Mouse (Mus musculus) stomach, embryonic 16.5 days (tissue): ENCODE results near the gene Lrrc46. TPM values are rescaled to one million over a fixed set of nuclear protein-coding genes. Genes with fewer than 3 reads are reported as not detected.

Experiments used
- ATAC-seq: fragments of 200-750 bp; cut with Nextera tagmentation; 2 replicates; pipeline ENCODE4 v1.8.0; 2017; ENCODE audit warnings: moderate number of reproducible peaks, moderate TSS enrichment; ENCODE audit not compliant: insufficient read depth, low FRiP score
- H3K27ac ChIP-seq: fragments of 300-500 bp; sonication (generic); 2 replicates; pipeline ENCODE4 v1.5.1; 2014; ENCODE audit warnings: low read length
- H3K27me3 ChIP-seq: fragments of 300-500 bp; sonication (generic); 2 replicates; pipeline ENCODE4 v1.6.1; 2014; ENCODE audit warnings: low read length, control low read depth, mixed read lengths; ENCODE audit not compliant: control insufficient read depth, insufficient read depth
- H3K36me3 ChIP-seq: fragments of 300-500 bp; sonication (generic); 2 replicates; pipeline ENCODE4 v1.6.1; 2014; ENCODE audit warnings: low read length; ENCODE audit not compliant: control insufficient read depth, insufficient read depth
- H3K4me1 ChIP-seq: fragments of 300-500 bp; sonication (generic); 2 replicates; pipeline ENCODE4 v1.6.1; 2014; ENCODE audit warnings: low read length, control low read depth, mixed read lengths; ENCODE audit not compliant: control insufficient read depth, insufficient read depth
- H3K4me2 ChIP-seq: fragments of 300-500 bp; sonication (generic); 2 replicates; pipeline ENCODE4 v1.6.1; 2014; ENCODE audit warnings: low read depth, low read length, mixed read lengths
- H3K4me3 ChIP-seq: fragments of 300-500 bp; sonication (generic); replicated peaks from 2 replicates; pipeline ENCODE4 v1.5.1; 2014; ENCODE audit warnings: mild to moderate bottlenecking, low read length
- H3K9ac ChIP-seq: fragments of 300-500 bp; sonication (generic); 2 replicates; pipeline ENCODE4 v1.6.1; 2014; ENCODE audit warnings: low read length
- H3K9me3 ChIP-seq: fragments of 300-500 bp; sonication (generic); replicated peaks from 2 replicates; pipeline ENCODE4 v1.6.1; 2016; ENCODE audit warnings: low read length, control low read depth; ENCODE audit not compliant: control insufficient read depth
- WGBS: fragments of 180-500 bp; shearing (Covaris S2); extraction: QIAGEN DNeasy Blood & Tissue Kit; methylation state at CpG from one replicate; pipeline ENCODE4 v1.1.7; 2014; 5-methylcytosine and 5-hydroxymethylcytosine counted together
- microRNA-seq: library from miRNA; unstranded; fragments of <30 nt; microRNA quantifications from one replicate; pipeline ENCODE4, GENCODE M21; 2016
- polyA plus RNA-seq: library from polyadenylated mRNA; unstranded; fragments of >200 nt; fragmentation: Nextera tagmentation; extraction: Ambion mirVana; gene quantifications from 2 replicates; pipeline ENCODE4 v1.2.1, GENCODE M21; 2015

Gene Lrrc46
- polyA plus RNA-seq, 1 experiment from 2014 or later = 0.62 TPM

DNA sequence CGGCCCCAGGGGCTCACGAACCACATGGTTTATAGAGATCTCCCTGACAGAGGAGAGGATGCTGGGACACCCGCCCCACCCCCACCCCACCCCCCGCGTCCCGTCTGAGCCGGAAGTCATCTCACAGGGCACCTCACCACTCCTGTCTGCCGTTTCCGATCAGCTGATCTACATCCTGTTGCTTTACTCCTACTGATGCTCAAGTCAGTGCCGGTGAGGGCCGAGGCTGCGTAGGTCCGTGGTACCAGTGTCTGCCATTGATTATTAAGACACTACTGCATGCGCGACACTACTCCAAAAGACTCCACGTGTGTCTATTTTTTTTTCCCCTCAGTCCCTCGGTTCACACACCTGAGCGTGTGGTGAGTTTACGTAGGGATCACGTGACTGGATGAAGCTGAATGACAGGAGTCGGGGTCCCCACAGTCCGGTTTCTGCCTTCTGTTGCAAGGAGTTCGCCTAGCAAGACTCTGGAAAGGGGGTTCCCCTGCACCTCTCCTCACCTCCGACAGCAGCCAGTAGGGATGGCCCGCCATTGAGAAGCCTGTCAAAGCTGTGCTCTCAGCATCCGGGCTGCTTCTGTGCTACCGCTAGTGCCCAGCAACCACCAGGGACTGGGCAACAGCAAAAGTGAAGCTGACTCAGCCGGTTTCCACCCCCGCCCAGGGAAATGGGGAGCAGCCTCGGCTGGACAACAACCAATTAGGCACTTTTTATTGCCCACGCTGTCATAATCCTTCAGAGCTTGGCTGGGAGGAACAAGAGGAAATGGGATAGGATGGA lies 53.1 kb downstream of the Lrrc46 start:
- no peaks in the 10 kb centered on the region for H3K9me3 ChIP-seq
- H3K4me3 ChIP-seq = peak overlapping the region; percentile 12
- peak overlapping the region; percentile 21 for H3K9ac ChIP-seq
- H3K27ac ChIP-seq = no peak overlapping the region
- ATAC-seq = 0 out of 2 replicates have a peak, but pooled peaks have one; percentile 15
- H3K4me1 ChIP-seq = peaks cover 9% of the 10 kb centered on the region; the same call in 1 of the 2 replicates
- 6% methylated on average over 31 of the region's 31 CpGs for WGBS
- no peaks in the 10 kb centered on the region; the same call in none of the 2 replicates for H3K27me3 ChIP-seq
- no peaks in the 10 kb centered on the region for H3K36me3 ChIP-seq
- H3K4me2 ChIP-seq = peak overlapping the region; percentile 45

DNA sequence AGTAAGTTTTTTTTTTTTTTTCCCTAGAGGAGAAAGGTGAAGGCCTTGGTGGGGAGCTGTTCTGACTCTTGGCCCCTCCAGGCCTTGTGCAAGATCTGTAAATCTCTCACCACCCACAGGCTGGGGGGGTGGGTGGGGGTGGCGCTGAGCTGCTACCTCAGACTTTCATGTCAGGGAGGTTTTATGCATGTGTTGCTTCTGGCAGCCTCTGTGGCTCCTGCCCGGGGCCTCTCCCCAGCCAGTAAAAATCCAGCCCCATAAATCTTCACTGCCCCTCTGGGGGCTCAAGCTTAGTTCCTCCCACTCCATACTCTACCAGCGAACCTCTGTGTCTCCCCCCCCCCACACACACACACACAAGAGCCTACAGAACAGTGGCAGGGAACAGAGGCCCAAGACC lies 54.7 kb downstream of the Lrrc46 start:
- H3K4me2 ChIP-seq = no peak overlapping the region
- H3K9ac ChIP-seq = no peak overlapping the region
- H3K4me3 ChIP-seq = no peak overlapping the region
- WGBS = 34% methylated on average over 3 of the region's 3 CpGs
- no peaks in the 10 kb centered on the region for H3K9me3 ChIP-seq
- no peak for ATAC-seq
- H3K4me1 ChIP-seq = peaks cover 9% of the 10 kb centered on the region; the same call in 1 of the 2 replicates
- H3K27me3 ChIP-seq = no peaks in the 10 kb centered on the region; the same call in none of the 2 replicates
- no peak overlapping the region for H3K27ac ChIP-seq
- no peaks in the 10 kb centered on the region for H3K36me3 ChIP-seq

DNA sequence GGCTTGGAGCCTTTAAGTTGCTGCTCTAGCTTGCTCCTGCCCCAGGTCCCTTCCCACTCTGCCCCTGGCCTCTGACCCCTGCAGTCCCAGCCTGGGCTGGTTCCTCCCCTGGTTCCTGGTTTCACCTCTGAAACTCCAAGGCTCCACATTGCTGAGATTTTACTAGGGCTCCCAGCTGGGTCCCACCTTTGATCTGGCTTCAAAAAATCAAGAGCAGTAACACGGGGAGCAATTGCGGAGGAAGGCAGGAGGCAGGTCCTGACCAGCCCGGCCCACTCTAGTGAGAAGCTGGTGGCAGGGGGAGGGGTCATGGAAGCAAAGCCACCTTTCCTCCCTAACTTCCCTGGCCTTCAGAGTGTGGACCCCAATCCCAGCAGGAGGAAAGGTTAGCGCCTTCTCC lies 56.3 kb downstream of the Lrrc46 start:
- Histone ChIP-seq H3K27ac (no peak overlapping the region), H3K4me1 (peaks cover 9% of the 10 kb centered on the region; the same call in 1 of the 2 replicates), H3K9ac (no peak overlapping the region), H3K4me3 (no peak overlapping the region), H3K36me3 (no peaks in the 10 kb centered on the region), H3K9me3 (no peaks in the 10 kb centered on the region), H3K27me3 (no peaks in the 10 kb centered on the region; the same call in none of the 2 replicates), H3K4me2 (no peak overlapping the region)
- WGBS = 25% methylated on average over 4 of the region's 4 CpGs
- no peak for ATAC-seq

Small RNAs within 50 kb of the gene (microRNA-seq; reads per million reads assigned to microRNA genes)
- gene Mir8103 = 0.83 reads per million

Other genes starting within 250 kb of the Lrrc46 start
- gene Nfe2l1, start 211.4 kb downstream of the Lrrc46 start, polyA plus RNA-seq = 64.8 and 65.7 TPM in 2 replicates
- 124 and 136 TPM in 2 replicates for gene Copz2, start 191.5 kb downstream of the Lrrc46 start, polyA plus RNA-seq
- 68.7 and 75.0 TPM in 2 replicates for gene Cdk5rap3, start 124.9 kb downstream of the Lrrc46 start, polyA plus RNA-seq
- 70.8 and 81.7 TPM in 2 replicates for gene Prr15l, start 113.3 kb downstream of the Lrrc46 start, polyA plus RNA-seq
- 70.7 and 76.8 TPM in 2 replicates for gene Pnpo, start 97.4 kb downstream of the Lrrc46 start, polyA plus RNA-seq
- gene Sp2, start 58.4 kb downstream of the Lrrc46 start, polyA plus RNA-seq = 13.4 and 14.6 TPM in 2 replicates
- 6.1 and 9.7 TPM in 2 replicates for gene Sp6, start 28.0 kb downstream of the Lrrc46 start, polyA plus RNA-seq
- 20.3 and 20.7 TPM in 2 replicates for gene Scrn2, start 11.5 kb downstream of the Lrrc46 start, polyA plus RNA-seq
- gene Mrpl10, start 153 bp upstream of the Lrrc46 start, polyA plus RNA-seq = 76.7 and 78.9 TPM in 2 replicates
- 10.5 and 11.8 TPM in 2 replicates for gene Osbpl7, start 9.2 kb upstream of the Lrrc46 start, polyA plus RNA-seq
- 0.09 and 0.13 TPM in 2 replicates for gene Tbx21, start 73.9 kb upstream of the Lrrc46 start, polyA plus RNA-seq
- 2.0 and 2.5 TPM in 2 replicates for gene Tbkbp1, start 110.1 kb upstream of the Lrrc46 start, polyA plus RNA-seq
- 32.9 and 36.4 TPM in 2 replicates for gene Kpnb1, start 146.5 kb upstream of the Lrrc46 start, polyA plus RNA-seq
- 94.7 and 95.8 TPM in 2 replicates for gene Npepps, start 239.2 kb upstream of the Lrrc46 start, polyA plus RNA-seq